Mouse (Mus musculus) cerebellum, adult 8-10 months (tissue): ENCODE data around the gene Snap47.

ENCODE experiments used
- DNase-seq: peaks from one replicate; pipeline ENCODE4 v3.0.0; 2022

Snap47 gene

DNA sequence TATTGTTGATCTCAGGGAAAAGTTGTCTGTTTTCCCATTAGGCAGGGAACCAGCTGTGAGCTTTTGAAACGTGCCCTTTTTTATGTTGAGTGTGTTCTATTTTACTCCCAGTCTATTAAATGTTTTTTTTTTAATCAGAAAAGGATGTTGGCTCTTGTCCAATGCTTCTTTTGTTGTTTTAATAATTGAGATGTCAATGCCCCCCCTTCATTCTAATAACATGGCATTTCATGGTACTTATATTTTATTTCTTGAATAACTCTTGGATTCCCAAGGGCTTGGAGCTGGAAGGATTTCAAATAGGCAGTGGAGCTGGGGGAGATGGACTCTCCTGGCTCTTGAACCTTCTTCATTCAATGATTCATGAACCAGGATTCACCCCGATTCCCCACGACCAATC lies 85.0 kb downstream of the Snap47 start:
- no peak for DNase-seq

GRCm38 (mm10) chr11:59364417-59364816 lies 86.6 kb downstream of the Snap47 start:
- no peak for DNase-seq

DNA sequence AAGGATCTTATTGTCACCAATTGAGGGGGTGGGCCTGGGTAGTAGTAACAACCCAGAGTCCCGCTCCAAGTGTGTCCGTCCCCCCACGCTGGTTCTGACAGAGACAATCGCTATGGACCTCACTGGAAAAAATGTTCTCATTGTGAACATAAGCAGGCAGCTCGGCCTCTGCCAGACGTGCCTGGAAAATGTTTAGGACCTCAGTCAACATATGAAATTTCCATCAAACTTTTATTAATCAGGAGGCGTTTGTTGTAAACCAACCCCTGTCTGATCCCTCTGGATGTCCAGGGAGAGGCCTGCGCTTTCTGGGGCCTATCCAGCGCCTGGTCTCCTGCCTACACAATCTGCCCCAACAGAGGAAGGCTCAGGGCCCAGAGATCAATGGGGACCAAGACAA lies 87.0 kb downstream of the Snap47 start:
- no peak for DNase-seq

DNA sequence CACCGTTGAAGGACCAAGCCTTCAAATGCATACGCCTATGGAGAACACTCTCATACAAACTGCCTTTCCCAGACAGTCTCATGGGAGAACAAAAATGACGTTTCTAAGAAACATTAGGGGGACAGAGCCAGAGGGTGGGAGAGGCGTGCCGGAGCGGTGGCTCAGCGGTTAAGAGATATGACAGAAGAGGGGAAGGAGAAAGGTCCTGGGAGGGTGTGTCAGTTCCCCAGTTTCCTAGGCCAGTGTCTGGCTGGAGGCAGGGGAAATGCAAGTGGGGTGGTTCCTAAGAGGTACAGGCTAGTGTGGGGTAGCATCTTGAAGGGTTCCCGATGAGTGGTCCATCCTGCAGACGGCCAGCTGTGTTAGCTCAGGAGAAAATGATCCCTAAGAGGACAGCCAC lies 89.7 kb downstream of the Snap47 start:
- no peak for DNase-seq
